Mouse (Mus musculus): ENCODE results near the gene Pde9a. TPM values are rescaled to one million over a fixed set of nuclear protein-coding genes. Genes with fewer than 3 reads are reported as not detected.

Gene Pde9a
- total and polyA plus RNA-seq, 3 experiments: 0.56 TPM; not detected in 2

GRCm38 (mm10) chr17:31405694-31406227 lies 19.8 kb downstream of the Pde9a start:
- TF ChIP-seq ZC3H11A (IDR thresholded peaks at IDR 0.05; ENCODE audit: low read depth, low read length) (no peak), USF1 (IDR thresholded peaks at IDR 0.05; ENCODE audit: low read depth, low read length) (no peak), GABPA (IDR thresholded peaks at IDR 0.05; ENCODE audit: low read depth, low read length) (no peak), ELF1 (IDR thresholded peaks at IDR 0.05; ENCODE audit: low read depth, low read length) (no peak), RAD21 (IDR thresholded peaks at IDR 0.05; ENCODE audit: low read depth, low read length) (no peak), MYC (IDR thresholded peaks at IDR 0.05; ENCODE audit: low read depth, low read length) (no peak), MAFK (IDR thresholded peaks at IDR 0.05; ENCODE audit: borderline replicate concordance, low read depth, low read length) (no peak), NRF1 (IDR thresholded peaks at IDR 0.05; ENCODE audit: insufficient read depth, low read depth, low read length, poor library complexity, severe bottlenecking) (no peak), E2F4 (IDR thresholded peaks at IDR 0.05; ENCODE audit: borderline replicate concordance, low read depth, low read length) (no peak), CHD2 (IDR thresholded peaks at IDR 0.05; ENCODE audit: low read length) (no peak), USF2 (IDR thresholded peaks at IDR 0.05; ENCODE audit: borderline replicate concordance in 1 of 2, insufficient read depth in 1 of 2, low read depth in 1 of 2, low read length in 2 of 2) (no peak), GATA1 (IDR thresholded peaks at IDR 0.05; ENCODE audit: low read depth, low read length) (no peak), MAX (IDR thresholded peaks at IDR 0.05; ENCODE audit: low read length) (no peak)
- H3K4me3 ChIP-seq (ENCODE audit: control insufficient read depth in 1 of 2, insufficient read depth in 1 of 2, low read depth in 2 of 2, low read length in 2 of 2): no peak overlapping the region
- H3K36me3 ChIP-seq (ENCODE audit: control insufficient read depth in 1 of 2, insufficient read depth in 2 of 2, low read length in 2 of 2): no peaks in the 10 kb centered on the region
- DNase-seq (ENCODE audit: low read depth, low spot score): no peak
- no peak overlapping the region for H3K9ac ChIP-seq (ENCODE audit: control insufficient read depth, low read depth, low read length, poor library complexity, severe bottlenecking)
- H3K27ac ChIP-seq (ENCODE audit: control insufficient read depth, low read depth, low read length): no peak overlapping the region
- H3K79me2 ChIP-seq (ENCODE audit: control insufficient read depth, insufficient read depth, low read length, poor library complexity): no peaks in the 10 kb centered on the region
- H3K4me1 ChIP-seq (ENCODE audit: control insufficient read depth in 1 of 2, insufficient read depth in 2 of 2, low read length in 2 of 2): no peaks in the 10 kb centered on the region
- no peaks in the 10 kb centered on the region for H3K9me3 ChIP-seq (replicated peaks; ENCODE audit: insufficient read depth, low read length)
- no peaks in the 10 kb centered on the region for H3K27me3 ChIP-seq (ENCODE audit: control insufficient read depth in 1 of 2, insufficient read depth in 2 of 2, low read length in 2 of 2)

- TF ChIP-seq RAD21 (IDR thresholded peaks at IDR 0.05; ENCODE audit: low read depth, low read length) (no peak), HCFC1 (IDR thresholded peaks at IDR 0.05; ENCODE audit: low read depth, low read length) (no peak), RCOR1 (IDR thresholded peaks at IDR 0.05; ENCODE audit: low read depth, low read length) (no peak), JUND (IDR thresholded peaks at IDR 0.05; ENCODE audit: low read depth, low read length) (no peak), POLR2AphosphoS2 (IDR thresholded peaks at IDR 0.05; ENCODE audit: low read length) (no peak), NELFE (IDR thresholded peaks at IDR 0.05; ENCODE audit: low read depth, low read length) (no peak), MAZ (IDR thresholded peaks at IDR 0.05; ENCODE audit: low read depth, low read length) (no peak), ETS1 (IDR thresholded peaks at IDR 0.05; ENCODE audit: low read depth, low read length) (no peak), USF1 (IDR thresholded peaks at IDR 0.05; ENCODE audit: low read depth, low read length) (no peak), UBTF (IDR thresholded peaks at IDR 0.05; ENCODE audit: borderline replicate concordance, insufficient read depth, low read depth, low read length) (no peak), TBP (IDR thresholded peaks at IDR 0.05; ENCODE audit: low read depth, low read length) (no peak), BHLHE40 (IDR thresholded peaks at IDR 0.05; ENCODE audit: borderline replicate concordance, low read depth, low read length) (no peak), TAL1 (IDR thresholded peaks at IDR 0.05; ENCODE audit: low read length) (no peak), ELF1 (IDR thresholded peaks at IDR 0.05; ENCODE audit: low read depth, low read length) (no peak), ZC3H11A (IDR thresholded peaks at IDR 0.05; ENCODE audit: low read depth, low read length) (no peak), EP300 (IDR thresholded peaks at IDR 0.05; ENCODE audit: low read depth in 1 of 2, low read length in 2 of 2) (no peak), KAT2A (conservative IDR thresholded peaks at IDR 0.05; ENCODE audit: low read depth, low read length) (no peak), MAFK (IDR thresholded peaks at IDR 0.05; ENCODE audit: borderline replicate concordance, low read depth, low read length) (no peak)
- peaks cover 2 to 5% of the 10 kb centered on the region in 2 experiments; a peak in 3 of 4 replicates for H3K27me3 ChIP-seq (ENCODE audit: control insufficient read depth in 1 of 2, insufficient read depth in 2 of 2, low read length in 2 of 2)
- H3K9ac ChIP-seq (ENCODE audit: control insufficient read depth, low read depth, low read length, poor library complexity, severe bottlenecking): no peak overlapping the region
- no peaks in the 10 kb centered on the region for H3K36me3 ChIP-seq (ENCODE audit: control insufficient read depth in 1 of 2, insufficient read depth in 2 of 2, low read length in 2 of 2)
- DNase-seq (ENCODE audit: low read depth, low spot score): no peak
- H3K4me3 ChIP-seq (ENCODE audit: control insufficient read depth in 1 of 2, insufficient read depth in 1 of 2, low read depth in 2 of 2, low read length in 2 of 2): no peak overlapping the region
- no peaks in the 10 kb centered on the region for H3K9me3 ChIP-seq (replicated peaks; ENCODE audit: insufficient read depth, low read length)
- H3K4me1 ChIP-seq (ENCODE audit: control insufficient read depth in 1 of 2, insufficient read depth in 2 of 2, low read length in 2 of 2): no peaks in the 10 kb centered on the region
- H3K27ac ChIP-seq (ENCODE audit: control insufficient read depth, low read depth, low read length): no peak overlapping the region
- H3K79me2 ChIP-seq (ENCODE audit: control insufficient read depth, insufficient read depth, low read length, poor library complexity): no peaks in the 10 kb centered on the region
These were observed 23.8 kb downstream of the Pde9a start for GRCm38 (mm10) chr17:31409741-31410350.
